Mouse (Mus musculus): ENCODE results near the gene Tmem98. TPM values are rescaled to one million over a fixed set of nuclear protein-coding genes. Genes with fewer than 3 reads are reported as not detected.

Gene Tmem98
- total RNA-seq, 2 experiments from 2014 or later: 6.3 to 7.5 TPM

DNA sequence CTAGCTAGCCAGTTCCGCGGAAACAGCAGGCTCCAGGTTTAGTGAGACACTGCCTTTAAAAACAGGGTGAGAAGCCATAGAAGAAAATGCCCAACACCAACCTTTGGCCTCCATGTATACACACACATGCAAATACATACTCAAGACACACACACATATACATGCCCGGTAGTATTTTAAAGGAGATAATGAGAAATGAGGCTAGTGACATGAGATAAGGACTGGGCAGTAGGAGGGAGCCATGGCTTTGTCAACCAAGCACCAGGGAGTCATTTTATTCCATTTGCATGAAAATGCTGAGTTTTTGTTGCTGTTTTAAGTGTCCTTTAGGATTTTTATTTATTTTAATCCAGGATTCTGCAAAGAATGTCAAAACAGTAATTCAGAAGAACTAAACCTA, 19.6 kb upstream of the Tmem98 start:
- DNase-seq (ENCODE audit: low spot score in 2 of 2): no peak

DNA sequence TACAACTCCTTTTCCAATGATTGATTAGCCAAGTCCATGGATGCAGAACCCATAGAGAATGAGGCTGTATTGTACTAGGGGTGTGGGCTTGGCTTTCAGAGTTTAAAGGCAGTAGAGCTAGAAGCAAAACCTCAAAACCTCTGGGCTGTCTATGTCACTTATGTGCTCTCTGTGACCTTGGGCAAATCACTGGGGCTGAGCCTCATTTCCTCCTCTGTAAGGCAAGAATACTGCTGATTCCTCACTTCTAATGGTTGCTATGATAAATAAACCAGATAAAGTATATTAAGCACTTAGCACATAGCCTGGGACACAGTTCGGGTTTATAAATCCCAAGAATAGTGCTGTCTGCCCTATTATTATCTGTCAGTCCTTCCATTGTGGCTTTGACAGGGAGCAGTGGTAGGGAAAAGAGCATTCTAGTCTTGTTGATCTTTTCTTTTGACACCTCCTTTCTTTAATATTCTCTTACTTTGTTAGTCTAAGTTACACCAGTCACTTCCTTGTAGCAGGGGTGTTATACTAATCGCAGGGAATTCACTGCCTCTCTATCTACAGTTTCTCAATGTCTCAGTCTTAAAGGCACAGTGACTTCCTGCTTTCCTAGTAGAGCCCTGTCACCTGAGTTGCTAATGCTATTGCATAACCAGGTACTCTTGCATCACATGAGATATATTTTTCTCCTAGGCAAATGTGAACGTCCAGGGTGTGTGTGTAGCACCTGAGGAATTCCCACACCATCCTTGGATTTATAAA, 18.1 kb upstream of the Tmem98 start:
- DNase-seq (ENCODE audit: low spot score in 2 of 2): no peak

DNA sequence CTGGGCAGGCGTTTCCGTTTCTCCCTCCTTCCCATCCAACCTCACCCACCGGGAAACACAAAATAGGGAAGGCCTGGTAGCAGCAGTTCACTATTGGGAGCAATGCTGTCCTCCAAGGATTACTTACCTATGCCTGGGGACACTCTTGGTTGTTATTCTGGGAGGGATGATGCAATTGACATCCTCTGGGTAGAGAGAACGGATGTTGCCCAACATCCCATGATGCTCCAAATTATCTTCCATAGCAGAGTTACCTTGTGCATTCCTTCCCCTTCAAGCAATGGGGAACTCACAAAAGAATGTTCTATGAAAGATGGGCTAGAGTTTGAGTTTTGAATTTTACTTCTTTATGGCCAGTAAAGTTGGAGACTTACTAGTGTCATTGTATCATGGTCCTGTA, 16.6 kb upstream of the Tmem98 start:
- DNase-seq (ENCODE audit: low spot score in 2 of 2): no peak

DNA sequence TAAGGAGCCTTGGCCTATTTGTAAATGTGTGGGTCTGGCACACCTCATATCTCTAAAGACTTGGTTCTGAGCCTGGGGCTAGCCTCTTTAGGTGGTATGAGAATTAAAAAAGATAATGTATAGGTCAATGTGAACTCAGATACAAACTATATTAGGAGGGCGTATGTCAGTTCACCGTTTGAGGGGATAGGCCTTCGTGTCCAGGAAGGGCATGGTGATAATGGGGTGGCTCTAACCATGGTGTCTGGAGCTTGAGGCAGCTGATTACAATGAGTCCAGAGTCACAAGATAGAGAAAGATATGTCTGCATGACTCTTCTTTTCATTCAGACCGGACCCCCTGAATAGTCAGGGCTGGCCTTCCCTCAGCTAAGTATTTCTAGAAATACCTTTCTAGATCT, 15.7 kb upstream of the Tmem98 start:
- DNase-seq (ENCODE audit: low spot score in 2 of 2): no peak

DNA sequence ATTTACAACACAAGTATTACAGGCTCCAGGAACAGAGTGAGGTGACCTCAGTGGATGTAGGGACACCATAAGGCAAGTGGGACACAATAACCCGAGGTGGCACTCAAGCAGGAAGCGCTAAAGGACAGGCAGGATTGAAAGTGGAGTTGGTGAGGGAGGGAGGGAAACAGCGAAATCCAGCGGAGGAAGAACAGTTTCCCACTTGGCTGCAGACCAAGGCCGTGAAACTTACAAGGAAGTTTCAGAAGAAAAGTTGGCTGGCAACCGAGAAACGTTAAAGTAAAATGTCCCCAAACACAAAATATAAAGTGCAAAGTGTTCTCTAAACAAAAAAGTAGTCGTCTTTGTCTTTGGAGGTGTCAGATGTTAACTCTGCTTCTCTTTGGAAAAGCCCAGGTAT, 14.5 kb upstream of the Tmem98 start:
- no peak for DNase-seq (ENCODE audit: low spot score in 2 of 2)

DNA sequence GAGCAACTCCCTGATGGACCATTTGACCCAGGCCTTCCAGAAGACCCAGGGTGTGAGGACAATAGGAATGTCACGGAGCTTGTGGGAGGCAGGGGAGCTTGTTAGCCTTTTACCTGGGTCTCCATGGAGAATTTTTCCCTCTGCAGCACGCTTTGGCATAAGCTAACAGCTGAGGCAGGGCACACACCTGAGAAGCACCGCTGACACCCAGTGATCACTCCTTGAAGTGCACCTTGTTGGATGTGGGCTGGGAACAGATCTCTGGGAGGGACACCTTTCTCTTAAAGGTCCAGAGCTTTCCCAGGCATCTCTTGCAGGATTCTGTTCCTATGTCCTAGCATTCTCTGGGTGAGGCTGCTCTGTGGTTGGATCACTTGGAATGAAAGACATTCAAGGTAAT, 10.0 kb upstream of the Tmem98 start:
- no peak for DNase-seq (ENCODE audit: low spot score in 2 of 2)

DNA sequence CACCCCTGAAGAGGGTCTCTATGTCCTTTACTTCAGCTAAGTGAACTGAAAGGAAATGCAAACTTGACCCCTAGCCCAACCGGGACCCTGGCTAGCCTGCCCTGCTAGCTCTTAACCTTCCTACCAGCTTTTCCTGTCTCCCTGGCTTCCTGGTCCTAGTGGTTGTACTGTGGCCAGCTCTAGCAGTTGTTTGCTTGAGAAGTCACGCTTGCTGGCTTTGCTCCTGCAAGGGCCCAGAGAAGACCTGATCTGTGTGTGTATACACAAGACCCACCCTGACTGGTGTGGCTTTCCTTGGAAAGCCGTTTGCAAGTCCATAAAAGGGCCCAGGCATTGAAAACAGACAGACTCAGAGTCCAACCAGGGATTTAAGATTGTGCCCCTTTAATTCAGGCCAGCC, 7.3 kb upstream of the Tmem98 start:
- DNase-seq (ENCODE audit: low spot score in 2 of 2): no peak

DNA sequence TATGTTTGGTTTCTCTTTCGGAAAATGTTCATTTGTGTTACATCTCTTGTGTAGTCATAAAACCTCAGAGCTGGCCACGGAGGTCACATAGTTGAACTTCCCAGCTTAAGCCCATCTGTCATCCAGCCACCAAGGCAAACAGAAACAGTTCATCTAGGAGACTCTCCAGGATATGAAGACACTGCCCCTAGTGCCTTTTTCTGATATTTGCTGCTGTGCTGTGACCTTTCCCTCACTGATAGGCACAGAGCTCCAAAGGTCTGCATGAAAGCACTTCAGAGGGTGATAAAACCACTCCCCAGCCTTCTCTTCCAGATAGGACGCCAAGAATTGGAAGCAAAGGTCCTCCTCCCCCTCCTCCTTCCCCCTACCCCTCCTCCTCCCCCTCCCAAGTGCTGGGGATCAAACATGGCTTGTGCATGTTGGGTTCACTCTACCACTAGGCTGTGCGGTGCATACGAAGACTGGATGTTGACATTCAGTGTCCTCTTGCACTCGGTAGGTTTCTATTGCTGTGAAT, 1.4 kb upstream of the Tmem98 start:
- no peak for DNase-seq (ENCODE audit: low spot score in 2 of 2)

DNA sequence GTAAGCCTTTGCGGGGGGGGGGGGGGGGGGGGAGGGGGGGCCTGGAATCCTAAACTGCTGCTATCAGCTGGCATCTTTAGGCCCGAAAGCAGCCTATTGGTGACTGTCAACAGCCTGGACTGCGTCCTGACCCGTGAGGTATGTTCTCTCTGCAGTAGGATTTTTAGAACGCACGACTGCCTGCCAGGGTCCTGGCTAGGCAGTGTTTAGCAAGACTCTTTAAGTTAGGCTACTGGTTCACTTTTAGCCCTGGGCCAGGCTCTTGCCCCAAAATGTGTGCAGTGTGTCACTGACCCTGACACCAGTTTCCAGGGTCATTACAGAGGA, 346 bp upstream of the Tmem98 start:
- no peak for DNase-seq (ENCODE audit: low spot score in 2 of 2)

DNA sequence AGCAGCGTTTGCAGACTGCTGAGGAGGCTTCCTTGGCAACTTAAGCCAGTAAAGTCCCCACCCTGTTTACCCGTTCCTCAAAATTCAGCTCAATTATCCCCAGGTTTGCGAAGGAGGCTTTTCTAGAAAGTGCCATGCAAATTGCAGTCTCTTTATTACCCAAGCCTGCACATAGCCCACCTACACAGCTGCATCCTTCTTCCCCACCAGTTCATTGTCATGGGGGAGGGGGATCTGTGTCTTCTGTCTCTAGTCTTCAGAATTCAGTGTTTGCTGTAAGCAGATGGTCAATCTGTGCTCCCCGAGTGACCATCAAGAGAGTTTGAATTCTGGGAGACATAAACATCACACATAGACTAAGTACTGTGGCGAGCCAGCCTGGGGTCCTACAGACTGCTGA, 1.2 kb downstream of the Tmem98 start:
- DNase-seq (ENCODE audit: low spot score in 2 of 2): no peak

DNA sequence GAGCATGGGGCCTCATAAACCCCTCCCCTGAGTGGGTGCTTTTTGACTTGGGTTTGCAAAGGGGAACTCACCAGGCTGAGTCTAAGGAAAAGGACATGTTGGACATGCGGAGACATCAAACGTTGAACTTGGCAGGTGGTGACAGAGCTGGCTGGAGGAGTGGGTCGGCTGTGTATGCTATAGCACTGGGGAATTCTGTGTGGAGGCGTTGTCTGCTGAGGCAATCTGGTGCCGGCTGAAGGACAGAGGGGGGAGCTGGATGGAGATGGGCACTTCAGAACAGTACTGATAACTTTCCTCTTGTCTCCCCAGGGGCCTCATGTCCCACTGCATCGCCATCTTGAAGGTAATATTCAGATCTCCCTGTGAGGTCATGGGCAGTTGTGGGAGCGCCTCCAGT, 5.4 kb downstream of the Tmem98 start:
- DNase-seq (ENCODE audit: low spot score in 2 of 2): peak in 1 of 2 experiments; percentile 27

DNA sequence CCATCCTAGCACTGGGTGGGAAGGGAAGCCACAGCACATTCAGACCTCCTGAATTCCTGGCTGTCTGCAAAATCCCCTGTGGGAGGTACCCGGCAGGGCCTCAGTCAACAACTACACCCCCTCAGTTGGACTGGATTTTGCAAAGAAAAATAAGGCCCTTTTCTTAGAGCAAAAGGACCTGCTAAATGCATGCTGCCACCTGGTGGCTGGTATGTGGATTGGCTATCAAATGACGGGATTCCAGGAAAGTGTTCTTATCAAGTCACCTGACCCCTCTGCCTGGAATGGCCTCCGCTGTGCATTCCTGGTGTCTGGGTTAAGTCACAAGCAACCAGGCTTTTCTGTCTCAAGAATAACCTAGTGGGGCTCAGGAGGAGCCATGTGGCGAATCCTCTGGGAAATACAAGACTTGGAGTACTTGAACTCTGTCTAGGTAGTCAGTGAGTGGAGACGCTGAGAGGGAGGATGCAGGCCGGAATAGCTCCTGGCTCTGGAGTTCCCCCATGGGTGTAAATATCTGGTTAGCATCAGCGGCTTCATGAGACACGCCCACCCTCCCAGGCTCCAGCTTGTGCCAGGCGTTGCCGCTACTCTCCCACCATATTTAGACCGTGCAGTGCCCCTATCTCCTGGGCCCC, 8.2 kb downstream of the Tmem98 start:
- peak; percentile 61 to 63 for DNase-seq (ENCODE audit: low spot score in 2 of 2)

DNA sequence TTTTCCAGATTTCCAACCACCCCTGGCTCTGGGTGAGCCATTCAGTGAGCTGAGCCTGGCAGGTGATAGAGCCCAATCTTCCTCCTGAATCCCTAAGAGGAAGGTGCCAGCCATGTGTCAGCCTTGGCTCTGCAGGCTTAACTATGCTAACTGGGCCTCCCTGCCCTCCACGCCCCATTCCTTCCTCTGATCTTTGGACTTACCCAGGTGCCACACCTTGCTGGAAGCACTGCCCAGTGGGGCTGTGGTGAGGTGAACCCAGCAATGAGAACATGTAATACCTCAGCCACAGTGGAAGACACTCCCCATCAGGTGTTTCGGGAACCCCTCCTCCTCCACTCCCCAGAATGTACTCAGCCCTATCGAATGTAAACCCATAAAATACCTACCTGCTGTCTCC, 10.1 kb downstream of the Tmem98 start:
- no peak for DNase-seq (ENCODE audit: low spot score in 2 of 2)

DNA sequence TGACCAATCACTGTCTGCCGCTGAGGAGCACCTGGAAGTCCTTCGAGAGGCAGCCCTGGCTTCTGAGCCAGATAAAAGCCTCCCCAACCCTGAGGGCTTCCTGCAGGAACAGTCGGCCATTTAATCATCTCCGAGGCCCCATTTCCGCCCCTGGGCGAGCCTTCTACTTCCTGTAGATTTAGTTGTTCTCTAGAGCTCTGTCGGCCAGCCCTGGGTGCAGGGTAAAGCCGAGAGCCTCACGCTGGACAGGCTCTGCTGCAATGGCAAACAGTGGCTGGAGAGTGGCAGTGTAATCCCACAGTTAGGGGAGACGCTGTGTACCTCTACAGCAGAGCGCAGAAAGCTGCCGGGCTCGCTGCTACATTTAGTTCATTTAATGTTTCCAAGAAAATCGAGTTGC, 11.3 kb downstream of the Tmem98 start:
- DNase-seq (ENCODE audit: low spot score in 2 of 2): peak; percentile 12 to 42

DNA sequence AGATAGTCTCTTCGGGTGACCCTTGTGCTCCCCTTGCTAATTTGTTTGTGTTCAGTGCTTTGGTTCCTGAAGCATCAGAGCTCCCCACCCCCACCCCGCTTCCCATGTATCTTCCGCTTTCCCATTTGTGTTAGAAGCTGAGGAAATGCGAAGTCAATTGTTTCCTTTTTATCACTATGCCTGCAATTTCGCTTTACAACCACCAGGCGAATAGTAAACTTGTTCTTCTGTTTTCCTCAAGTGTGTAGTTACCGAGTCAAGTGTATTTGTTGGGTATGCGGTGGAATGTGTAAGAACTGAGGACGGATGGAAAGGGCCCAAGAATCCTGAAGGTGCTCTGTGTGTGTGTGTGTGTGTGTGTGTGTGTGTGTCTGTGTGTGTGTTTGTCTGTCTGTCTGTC, 11.8 kb downstream of the Tmem98 start:
- DNase-seq (ENCODE audit: low spot score in 2 of 2): no peak

DNA sequence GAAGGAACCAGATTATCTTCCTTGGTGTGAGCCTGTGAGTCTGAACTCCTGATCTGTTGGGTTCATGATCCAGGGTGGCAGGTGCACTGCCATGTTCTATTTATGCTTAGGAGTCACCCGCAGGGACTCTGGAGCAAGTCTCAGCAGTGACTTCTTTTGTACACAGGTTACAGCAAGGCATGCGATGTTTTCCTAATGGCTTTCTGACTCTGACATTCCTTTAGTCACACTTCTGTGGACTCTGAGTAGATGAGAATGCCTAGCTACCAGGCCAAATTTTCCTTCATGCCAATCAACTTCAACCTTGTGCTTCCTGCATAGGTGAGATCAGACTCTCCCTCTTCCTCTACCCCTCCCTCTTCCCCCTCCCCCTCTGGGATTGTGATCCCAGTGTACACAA, 25.4 kb downstream of the Tmem98 start:
- no peak for DNase-seq (ENCODE audit: low spot score in 2 of 2)

DNA sequence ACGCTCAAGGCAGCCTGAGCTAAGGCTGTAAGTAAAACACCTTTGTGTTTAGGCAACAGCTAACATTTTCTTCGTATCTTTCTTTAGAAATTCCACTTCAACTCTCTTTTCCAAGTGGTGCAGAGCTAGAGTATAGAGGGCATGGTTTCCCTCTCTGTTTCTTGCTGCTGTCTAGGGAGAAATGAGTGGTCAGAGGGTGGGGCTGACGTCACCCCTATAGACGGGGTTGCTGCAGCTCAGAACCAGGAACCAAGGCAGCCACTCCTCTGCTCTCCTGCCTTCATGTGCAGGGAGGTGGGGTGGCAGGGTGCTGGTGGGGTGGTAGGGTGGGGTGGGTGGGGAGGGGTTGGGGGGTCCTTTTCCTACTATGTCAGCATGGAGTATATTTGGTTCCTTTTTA, 25.9 kb downstream of the Tmem98 start:
- DNase-seq (ENCODE audit: low spot score in 2 of 2): no peak

DNA sequence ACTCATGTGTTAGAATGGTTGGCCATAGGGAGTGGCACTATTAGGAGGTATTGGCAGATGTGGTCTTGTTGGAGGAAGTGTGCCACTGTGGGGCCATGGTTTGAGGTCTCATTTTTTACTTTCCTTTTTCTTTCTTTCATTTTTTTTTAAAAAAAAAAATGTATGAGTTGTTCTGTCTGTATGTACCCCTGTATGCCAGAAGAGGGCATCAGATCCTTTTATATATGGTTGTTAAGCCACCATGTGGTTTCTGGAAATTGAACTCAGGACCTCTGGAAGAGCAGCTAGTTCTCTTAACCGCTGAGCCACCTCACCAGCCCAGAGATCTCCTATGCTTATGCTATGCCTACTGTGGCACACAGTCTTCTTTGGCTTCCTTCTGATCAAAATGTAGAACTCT, 28.7 kb downstream of the Tmem98 start:
- DNase-seq (ENCODE audit: low spot score in 2 of 2): no peak

DNA sequence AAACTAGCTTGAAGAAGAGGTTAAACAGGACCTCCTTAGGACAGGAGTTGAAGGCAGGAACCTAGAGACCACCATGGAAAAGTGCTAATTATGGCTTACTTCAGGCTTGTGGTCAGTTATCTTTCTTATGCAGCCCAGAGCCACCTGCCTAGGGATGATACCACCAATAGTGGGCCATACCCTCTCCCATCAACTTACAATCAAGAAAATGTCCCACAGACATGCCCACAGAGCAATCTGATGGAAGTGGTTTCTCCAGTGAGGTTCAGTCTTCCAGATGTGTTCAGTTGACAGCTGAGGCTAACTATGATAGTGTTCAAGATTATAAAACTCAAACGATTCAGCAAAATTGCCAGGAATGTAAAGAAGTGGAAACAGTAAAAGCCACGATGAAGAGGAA, 33.5 kb downstream of the Tmem98 start:
- no peak for DNase-seq (ENCODE audit: low spot score in 2 of 2)

DNA sequence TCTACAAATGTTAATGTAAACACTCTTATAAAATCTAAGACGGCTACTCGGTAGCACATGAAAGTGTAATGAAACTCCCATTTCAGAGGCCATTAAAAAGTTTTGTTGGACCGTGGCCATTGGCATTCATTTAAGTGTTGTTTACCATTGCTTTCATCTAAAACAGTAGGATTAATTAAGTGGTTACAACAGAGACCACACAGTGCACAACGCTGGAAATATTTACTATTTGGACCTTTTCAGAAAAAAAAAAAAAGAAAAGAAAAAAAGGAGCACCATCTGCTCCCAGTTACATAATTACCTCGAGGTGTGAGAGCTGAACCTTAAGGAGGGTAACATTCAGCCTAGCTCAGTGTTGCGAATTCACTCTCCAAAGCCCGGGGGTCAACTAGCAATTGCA, 35.5 kb downstream of the Tmem98 start:
- DNase-seq (ENCODE audit: low spot score in 2 of 2): no peak

DNA sequence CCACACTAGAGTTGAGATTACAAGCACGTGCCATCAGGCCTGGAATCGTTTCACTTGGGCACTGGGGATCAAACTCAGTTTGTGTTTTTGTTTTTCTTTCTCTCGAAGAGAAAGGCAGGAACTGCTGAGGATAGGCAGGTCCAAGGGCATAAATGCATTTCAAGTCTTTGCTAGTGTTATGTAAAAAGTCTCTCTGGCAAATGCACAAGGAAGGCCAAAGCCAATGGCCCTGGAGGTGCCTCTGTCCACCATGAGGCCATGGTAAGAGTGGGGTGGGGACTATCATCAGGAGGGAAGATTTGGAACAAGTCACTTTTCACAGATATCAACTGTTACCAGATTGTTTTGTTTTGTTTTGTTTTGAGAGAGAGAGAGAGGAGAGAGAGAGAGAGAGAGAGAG, 36.1 kb downstream of the Tmem98 start:
- DNase-seq (ENCODE audit: low spot score in 2 of 2): no peak

DNA sequence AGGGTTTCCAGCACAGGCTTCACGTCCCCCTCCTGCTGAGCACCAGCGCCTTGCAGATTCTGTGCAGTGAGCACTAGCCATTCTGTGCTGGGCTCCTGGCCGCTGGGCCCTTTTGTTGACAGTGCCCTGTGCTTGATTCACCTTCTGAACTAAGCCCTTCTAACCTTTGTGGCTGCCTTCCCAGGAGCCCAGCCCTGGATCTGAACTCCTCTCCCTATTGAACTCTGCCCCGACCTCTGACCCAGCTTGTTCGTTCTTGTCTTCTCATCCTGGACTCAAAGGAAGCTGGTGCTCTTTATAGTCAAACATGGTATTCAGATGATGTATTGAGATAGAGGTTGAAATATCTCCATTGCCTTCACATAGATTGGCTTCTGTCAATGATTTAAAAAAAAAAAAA, 38.2 kb downstream of the Tmem98 start:
- DNase-seq (ENCODE audit: low spot score in 2 of 2): no peak

DNA sequence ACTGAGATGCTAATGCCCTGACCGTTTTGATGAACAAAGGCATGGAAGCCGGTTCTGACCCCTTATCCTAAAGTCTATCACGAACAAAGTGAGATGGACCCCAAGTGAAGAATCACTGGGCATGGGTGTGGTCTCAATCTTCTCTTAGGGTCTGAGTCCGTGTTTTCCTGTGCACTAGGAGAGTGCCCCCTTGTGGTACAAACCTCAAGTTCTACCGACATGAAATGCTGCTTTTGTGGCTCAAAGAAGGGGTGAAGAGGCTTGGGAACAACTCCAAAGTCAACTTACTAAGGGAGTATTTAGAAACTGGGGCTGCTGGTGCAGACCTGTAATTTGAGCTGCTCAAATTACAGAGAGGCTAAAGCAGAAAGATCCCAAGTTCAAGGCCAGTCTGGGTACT, 41.9 kb downstream of the Tmem98 start:
- no peak for DNase-seq (ENCODE audit: low spot score in 2 of 2)

Data from left cerebral cortex, adult 18-20 months (tissue).